Mouse (Mus musculus) liver, embryonic 14.5 days (tissue): Measurements from ENCODE around the gene Map2k4.

Source experiments
- CTCF ChIP-seq: IDR thresholded peaks from 2 replicates; pipeline ENCODE4 v1.5.1; 2016; ENCODE audit warnings: antibody characterized with exemption, low read depth, control low read depth
- EP300 ChIP-seq: IDR thresholded peaks from 2 replicates; pipeline ENCODE4 v1.6.1; 2016; ENCODE audit warnings: antibody characterized with exemption, low read depth

- no peak for TF ChIP-seq CTCF
- peak; percentile 35; the same call in 1 of the 2 replicates for TF ChIP-seq EP300
Observed at GRCm38 (mm10) chr11:65794428-65795219, 6.5 kb upstream of the Map2k4 start.
